Mouse (Mus musculus) heart, embryonic 11.5 days (tissue): Measurements from ENCODE around the gene Zbtb11. TPM values are rescaled to one million over a fixed set of nuclear protein-coding genes. Genes with fewer than 3 reads are reported as not detected.
A peak's percentile ranks its signal among the peaks of the same experiment; 100 is the strongest.

Experiments used
- ATAC-seq: fragments of 200-750 bp; cut with Nextera tagmentation; replicated peaks from 2 replicates; pipeline ENCODE4 v1.8.0; 2017; ENCODE audit warnings: moderate library complexity; ENCODE audit not compliant: insufficient number of reproducible peaks, low FRiP score, low TSS enrichment
- H3K27ac ChIP-seq: fragments of 300-500 bp; sonication (generic); 2 replicates; pipeline ENCODE4 v1.5.1; 2014; ENCODE audit warnings: mild to moderate bottlenecking, low read depth, low read length
- H3K27me3 ChIP-seq: fragments of 300-500 bp; sonication (generic); 2 replicates; pipeline ENCODE4 v1.6.1; 2014; ENCODE audit warnings: mild to moderate bottlenecking, low read length, mixed read lengths; ENCODE audit not compliant: control insufficient read depth, insufficient read depth
- H3K36me3 ChIP-seq: fragments of 300-500 bp; sonication (generic); 2 replicates; pipeline ENCODE4 v1.6.1; 2014; ENCODE audit warnings: mild to moderate bottlenecking, low read length, moderate library complexity, mixed read lengths; ENCODE audit not compliant: control insufficient read depth, insufficient read depth
- H3K4me1 ChIP-seq: fragments of 300-500 bp; sonication (generic); 2 replicates; pipeline ENCODE4 v1.6.1; 2014; ENCODE audit warnings: low read length; ENCODE audit not compliant: control insufficient read depth, insufficient read depth
- H3K4me2 ChIP-seq: fragments of 300-500 bp; sonication (generic); 2 replicates; pipeline ENCODE4 v1.6.1; 2014; ENCODE audit warnings: mild to moderate bottlenecking, moderate library complexity
- H3K4me3 ChIP-seq: fragments of 300-500 bp; sonication (generic); 2 replicates; pipeline ENCODE4 v1.5.1; 2014; ENCODE audit warnings: low read depth, low read length
- H3K9ac ChIP-seq: fragments of 300-500 bp; sonication (generic); 2 replicates; pipeline ENCODE4 v1.6.1; 2014; ENCODE audit warnings: mild to moderate bottlenecking, low read depth, low read length, moderate library complexity
- H3K9me3 ChIP-seq: fragments of 300-500 bp; sonication (generic); replicated peaks from 2 replicates; pipeline ENCODE4 v1.6.1; 2016; ENCODE audit warnings: low read length; ENCODE audit not compliant: control insufficient read depth
- WGBS: fragments of 180-500 bp; shearing (Covaris S2); extraction: QIAGEN DNeasy Blood & Tissue Kit; methylation state at CpG from one replicate; pipeline ENCODE4 v1.1.7; 2014; ENCODE audit not compliant: insufficient replicate concordance; 5-methylcytosine and 5-hydroxymethylcytosine counted together
- polyA plus RNA-seq: library from polyadenylated mRNA; unstranded; fragments of >200 nt; fragmentation: Nextera tagmentation; extraction: Ambion mirVana; gene quantifications from 2 replicates; pipeline ENCODE4 v1.2.1, GENCODE M21; 2014

Gene Zbtb11
- polyA plus RNA-seq, 1 experiment from 2014 or later = 13.3 TPM

DNA sequence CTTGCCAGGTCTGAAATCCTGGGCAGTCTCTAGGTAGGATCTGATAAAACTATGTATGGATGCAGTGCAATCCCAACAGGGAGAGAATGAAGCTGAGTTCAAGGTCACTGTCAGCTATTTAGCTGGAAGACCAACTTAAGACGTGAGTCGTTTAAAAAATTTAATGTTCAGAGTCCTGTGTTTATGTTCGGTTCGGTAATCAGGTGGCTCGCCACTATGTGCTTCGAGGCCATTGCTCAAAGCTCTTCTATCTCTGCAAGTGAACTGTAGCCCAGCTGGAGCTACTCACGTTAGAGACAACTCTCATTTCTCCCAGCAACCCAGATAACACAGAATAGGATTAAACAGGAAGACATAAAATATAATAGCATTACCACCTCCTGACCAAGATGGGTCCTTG is 40.4 kb downstream of the Zbtb11 start:
- Histone ChIP-seq H3K4me3 (no peak overlapping the region), H3K36me3 (peaks cover 23% of the 10 kb centered on the region), H3K4me2 (no peak overlapping the region), H3K4me1 (no peaks in the 10 kb centered on the region), H3K27me3 (no peaks in the 10 kb centered on the region), H3K27ac (no peak overlapping the region), H3K9ac (no peak overlapping the region), H3K9me3 (no peaks in the 10 kb centered on the region)
- WGBS = 82% methylated on average over 7 of the region's 7 CpGs
- ATAC-seq = no peak

DNA sequence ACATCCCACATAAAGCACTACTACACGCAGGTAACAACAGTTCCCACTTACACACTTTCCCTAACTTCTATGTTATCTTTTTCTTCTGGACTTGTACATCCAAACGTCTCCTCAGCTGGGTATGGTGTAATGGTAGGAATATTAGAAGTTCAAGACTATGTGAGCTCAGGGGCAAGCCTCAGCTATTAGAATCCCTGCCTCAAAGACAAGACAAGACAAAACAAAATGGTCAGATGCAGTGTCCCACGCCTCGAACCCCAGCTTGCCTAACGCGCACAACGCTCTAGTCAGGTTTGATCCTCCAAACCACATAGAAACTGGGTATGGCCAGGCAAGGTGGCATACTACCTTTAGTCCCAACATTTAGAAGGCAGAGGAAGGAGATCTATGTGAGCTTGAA is 46.0 kb downstream of the Zbtb11 start:
- no peak overlapping the region for H3K4me3 ChIP-seq
- WGBS = 96% methylated on average over 7 of the region's 7 CpGs
- H3K9me3 ChIP-seq = no peaks in the 10 kb centered on the region
- peaks cover 36% of the 10 kb centered on the region for H3K36me3 ChIP-seq
- H3K27me3 ChIP-seq = no peaks in the 10 kb centered on the region
- H3K27ac ChIP-seq = no peak overlapping the region
- no peaks in the 10 kb centered on the region for H3K4me1 ChIP-seq
- no peak overlapping the region for H3K4me2 ChIP-seq
- ATAC-seq = no peak
- no peak overlapping the region for H3K9ac ChIP-seq

DNA sequence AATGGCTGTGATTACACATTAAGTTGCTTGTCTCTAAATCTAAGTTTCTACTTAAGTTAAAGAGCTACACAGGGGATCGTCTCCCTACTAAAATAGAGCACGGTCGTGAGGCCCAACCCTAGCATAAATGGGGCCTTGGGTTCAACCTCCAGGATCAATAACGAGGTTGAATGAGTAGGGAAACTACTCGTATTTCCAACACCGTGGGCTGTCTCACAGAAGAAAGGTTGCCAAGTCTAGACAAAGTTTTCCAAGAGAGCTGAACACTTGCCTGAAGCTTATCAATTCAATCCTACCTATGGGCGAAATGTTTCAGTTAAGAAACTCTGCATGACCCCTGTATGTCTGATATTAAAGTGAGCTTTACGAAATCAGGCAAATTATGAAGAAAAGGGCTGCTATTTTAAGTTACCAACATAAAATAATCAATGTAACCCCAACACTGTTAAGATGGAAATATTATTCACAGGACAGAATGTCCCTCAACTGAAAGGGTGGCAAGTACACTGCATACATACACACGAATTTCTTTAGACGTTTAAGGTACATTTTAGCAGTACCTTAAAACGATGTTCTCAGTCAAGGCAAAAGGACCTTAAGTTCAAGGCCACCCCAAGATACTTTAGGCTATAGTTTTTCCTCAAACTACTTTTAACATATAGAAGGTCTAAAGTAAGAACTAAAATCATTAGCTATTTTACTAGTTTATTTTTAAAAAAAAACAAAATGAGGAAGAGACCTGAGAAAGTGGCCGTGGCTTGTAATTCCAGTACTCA is 54.4 kb downstream of the Zbtb11 start:
- H3K9ac ChIP-seq = peak overlapping the region; percentile 99
- peaks cover 12% of the 10 kb centered on the region; the same call in 1 of the 2 replicates for H3K36me3 ChIP-seq
- H3K4me3 ChIP-seq = peak overlapping the region; percentile 95
- no peaks in the 10 kb centered on the region for H3K27me3 ChIP-seq
- peaks cover 16% of the 10 kb centered on the region for H3K4me1 ChIP-seq
- H3K4me2 ChIP-seq = peak overlapping the region; percentile 80
- H3K9me3 ChIP-seq = no peaks in the 10 kb centered on the region
- no peak overlapping the region for H3K27ac ChIP-seq
- 43% methylated on average over 12 of the region's 12 CpGs for WGBS
- no peak for ATAC-seq

DNA sequence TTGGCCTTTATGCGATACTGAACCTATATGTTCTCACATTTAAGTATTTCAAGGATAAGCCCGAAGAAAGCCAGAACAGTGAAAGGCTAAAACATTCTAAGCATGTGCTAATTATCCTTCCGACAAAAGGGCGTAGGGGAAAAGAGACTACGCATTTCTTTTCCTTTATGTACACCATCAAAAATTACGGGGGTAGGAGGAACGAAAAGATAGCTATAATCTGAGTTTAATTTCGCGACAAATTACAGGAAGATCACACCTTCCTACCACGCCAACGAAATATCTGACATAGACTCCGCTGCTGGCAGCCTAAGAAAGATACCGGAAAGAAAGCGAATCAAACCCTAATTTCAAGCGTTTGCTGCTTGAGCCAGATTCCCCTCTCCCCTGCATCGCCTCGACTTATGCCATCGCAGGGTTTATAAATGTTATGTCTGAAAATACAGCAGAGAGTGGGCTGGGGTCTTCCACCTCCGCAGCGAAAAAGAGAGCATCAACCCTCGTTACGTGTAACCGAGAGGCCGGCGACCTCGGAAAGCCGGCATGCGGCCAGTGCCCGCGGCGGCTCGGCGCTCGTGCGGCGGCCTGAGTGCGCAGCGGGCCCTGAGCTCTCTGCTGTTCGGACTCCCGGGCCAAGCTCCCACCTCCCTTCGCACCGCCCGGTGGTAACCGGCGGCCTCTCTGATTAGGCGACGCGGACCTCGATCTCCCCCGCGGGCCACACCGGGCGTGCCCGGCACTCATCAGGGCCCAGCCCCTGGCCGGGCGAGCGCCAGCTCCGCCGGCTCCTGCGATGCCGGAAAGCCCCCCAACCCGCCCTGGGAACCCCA is 55.3 kb downstream of the Zbtb11 start:
- WGBS = under 1% methylated on average over 60 of the region's 62 CpGs

DNA sequence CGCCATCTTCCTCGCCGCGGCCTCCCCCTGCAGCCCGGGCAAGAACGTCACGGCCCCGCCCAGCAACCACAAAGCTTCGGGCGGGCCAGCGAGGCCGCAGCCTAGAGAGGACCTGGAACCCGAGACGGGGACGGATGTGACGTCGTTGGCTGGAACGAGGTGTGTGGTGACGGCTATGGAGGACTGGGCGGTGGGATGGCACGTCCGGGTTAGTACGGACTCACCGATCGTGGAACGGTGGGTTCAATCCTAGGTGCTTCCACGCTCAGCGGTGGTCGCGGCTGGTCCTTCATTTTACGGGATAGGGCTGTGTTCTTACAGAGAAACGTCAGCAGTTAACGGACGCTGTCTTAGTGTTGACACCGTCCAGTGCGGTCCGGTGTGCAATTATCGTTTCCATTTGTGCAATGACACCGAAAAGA is 56.0 kb downstream of the Zbtb11 start, which contains the start of gene Pcnp:
Gene Pcnp, minus strand, starts transcription at position 79 of the 422 bp plus-strand sequence.
- peak; percentile 99 for ATAC-seq
- peaks cover 16% of the 10 kb centered on the region for H3K4me1 ChIP-seq
- H3K4me2 ChIP-seq = peak within 1 kb of the TSS; percentile 80
- peak within 1 kb of the TSS; percentile 95 for H3K4me3 ChIP-seq
- 1% methylated on average over 39 of the region's 39 CpGs for WGBS
- peak within 1 kb of the TSS; percentile 89 for H3K27ac ChIP-seq
- no peaks in the 10 kb centered on the region for H3K9me3 ChIP-seq
- H3K27me3 ChIP-seq = no peaks in the 10 kb centered on the region
- H3K9ac ChIP-seq = peak within 1 kb of the TSS; percentile 99
- H3K36me3 ChIP-seq = peaks cover 14% of the 10 kb centered on the region

More for the DNA sequence above, 55.3 kb downstream of the Zbtb11 start:
- Histone ChIP-seq H3K4me3 (peak overlapping the region; percentile 95), H3K9me3 (no peaks in the 10 kb centered on the region), H3K27me3 (no peaks in the 10 kb centered on the region), H3K27ac (peak overlapping the region; percentile 89), H3K4me1 (peaks cover 16% of the 10 kb centered on the region), H3K4me2 (peak overlapping the region; percentile 80), H3K9ac (peak overlapping the region; percentile 99), H3K36me3 (peaks cover 12% of the 10 kb centered on the region; the same call in 1 of the 2 replicates)
- ATAC-seq = peak; percentile 88

DNA sequence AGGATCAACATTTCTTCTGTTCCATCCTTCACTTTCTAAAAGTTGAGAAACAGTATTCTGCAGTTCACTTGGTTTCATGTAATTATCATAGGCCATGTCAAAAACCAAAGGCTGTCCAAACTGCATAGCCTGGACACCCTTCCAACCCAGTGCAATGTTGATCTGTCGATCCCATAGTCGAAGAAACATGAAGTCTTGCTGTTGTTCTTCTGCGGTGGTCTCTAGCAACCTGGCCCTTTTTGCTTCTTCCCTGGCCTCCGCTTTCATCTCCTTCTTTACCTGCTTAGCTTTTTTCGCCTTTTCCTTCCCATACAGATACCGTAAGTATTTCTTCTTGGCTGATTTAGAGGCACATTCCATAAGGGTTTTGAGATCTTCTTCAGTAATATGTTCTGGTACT is 60.9 kb downstream of the Zbtb11 start:
- Histone ChIP-seq H3K36me3 (peaks cover 8% of the 10 kb centered on the region; the same call in 1 of the 2 replicates), H3K27ac (no peak overlapping the region), H3K9me3 (no peaks in the 10 kb centered on the region), H3K27me3 (no peaks in the 10 kb centered on the region), H3K4me1 (peaks cover 10% of the 10 kb centered on the region), H3K4me3 (no peak overlapping the region), H3K9ac (no peak overlapping the region), H3K4me2 (no peak overlapping the region)
- WGBS = 93% methylated on average over 6 of the region's 6 CpGs
- no peak for ATAC-seq

DNA sequence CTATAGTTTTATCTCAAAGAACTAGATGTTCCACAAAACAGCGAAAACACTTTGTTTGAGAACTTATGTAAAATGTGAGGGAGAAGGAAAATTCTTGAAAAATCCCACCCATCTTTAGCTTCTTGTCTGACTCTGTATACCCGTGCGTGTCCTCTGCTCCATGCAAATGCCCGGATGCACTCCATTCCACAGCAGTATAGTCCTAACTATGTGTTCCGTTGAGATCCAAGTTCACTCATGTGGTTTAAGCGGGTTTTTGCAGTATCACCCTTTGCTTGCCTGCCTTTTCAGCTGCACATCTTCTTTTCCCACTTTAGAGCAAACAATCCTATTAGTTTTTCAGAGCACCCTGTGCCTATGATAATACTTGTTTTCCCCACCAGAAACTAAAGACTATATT is 62.8 kb downstream of the Zbtb11 start:
- Histone ChIP-seq H3K9me3 (no peaks in the 10 kb centered on the region), H3K36me3 (peaks cover 8% of the 10 kb centered on the region; the same call in 1 of the 2 replicates), H3K4me1 (peaks cover 5% of the 10 kb centered on the region), H3K4me2 (peak overlapping the region; percentile 73), H3K4me3 (peak overlapping the region; percentile 92), H3K9ac (peak overlapping the region; percentile 96), H3K27ac (no peak overlapping the region), H3K27me3 (no peaks in the 10 kb centered on the region)
- 50% methylated on average over 6 of the region's 6 CpGs for WGBS
- no peak for ATAC-seq

DNA sequence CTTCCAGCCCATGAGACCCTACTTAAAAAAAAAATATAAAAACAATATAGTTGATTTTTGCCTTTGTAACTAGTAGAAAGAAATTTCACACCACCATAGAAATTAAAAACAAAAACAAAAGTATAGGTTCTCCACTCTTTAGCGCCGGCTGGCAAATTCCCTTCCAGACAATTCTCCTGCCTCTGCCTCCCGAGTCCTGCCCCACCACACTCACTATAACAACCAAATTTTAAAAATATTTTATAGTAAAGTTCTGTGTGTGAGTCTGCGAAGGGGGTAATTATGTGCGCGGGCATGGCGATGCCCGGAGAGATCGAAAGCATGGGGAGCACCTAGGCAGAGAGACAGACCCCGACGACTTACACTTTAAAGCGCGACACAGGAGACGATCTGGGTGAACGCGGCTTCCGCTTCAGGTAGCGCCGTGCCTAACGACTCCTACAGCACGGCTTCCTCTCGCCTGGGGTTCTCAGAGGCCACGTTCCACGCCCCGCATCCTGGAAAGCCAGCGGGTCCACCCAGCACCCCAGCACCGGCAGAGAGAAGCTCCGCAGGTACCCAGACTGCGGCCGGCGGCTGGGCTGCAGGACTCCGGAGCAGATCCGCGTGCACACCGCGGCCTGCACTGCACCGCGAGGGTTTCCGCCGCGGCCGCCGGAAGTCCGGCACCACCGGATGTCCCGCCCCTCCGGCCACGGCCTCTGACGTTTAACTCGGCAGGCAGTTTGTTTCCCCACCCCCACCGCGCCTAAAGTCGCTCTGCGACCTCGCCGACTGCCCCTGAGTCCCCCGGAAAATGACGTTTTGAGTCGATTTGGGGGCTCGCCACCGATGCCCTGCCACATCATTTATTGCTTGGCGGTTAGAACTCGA is 63.7 kb downstream of the Zbtb11 start, which contains the start of gene Trmt10c:
Gene Trmt10c, minus strand, starts transcription at position 682 of the 873 bp plus-strand sequence.
- under 1% methylated on average over 63 of the region's 63 CpGs for WGBS
- H3K4me3 ChIP-seq = peak within 1 kb of the TSS; percentile 92
- H3K9me3 ChIP-seq = no peaks in the 10 kb centered on the region
- peak within 1 kb of the TSS; percentile 73 for H3K4me2 ChIP-seq
- peak; percentile 99 for ATAC-seq
- H3K36me3 ChIP-seq = peaks cover 7% of the 10 kb centered on the region; the same call in 1 of the 2 replicates
- H3K27ac ChIP-seq = peak within 1 kb of the TSS; percentile 51
- no peaks in the 10 kb centered on the region for H3K27me3 ChIP-seq
- H3K4me1 ChIP-seq = peaks cover 5% of the 10 kb centered on the region
- H3K9ac ChIP-seq = peak within 1 kb of the TSS; percentile 96
